Mouse (Mus musculus): ENCODE results near the gene Olfr502. TPM values are rescaled to one million over a fixed set of nuclear protein-coding genes. Genes with fewer than 3 reads are reported as not detected.
"Not testable (repeated sequence)": the region's sequence is repeated elsewhere in the genome, so short reads cannot be mapped to it uniquely, and the experiment has no call there.

Gene Olfr502
- not detected in 2 replicates for total RNA-seq (2017)

DNA sequence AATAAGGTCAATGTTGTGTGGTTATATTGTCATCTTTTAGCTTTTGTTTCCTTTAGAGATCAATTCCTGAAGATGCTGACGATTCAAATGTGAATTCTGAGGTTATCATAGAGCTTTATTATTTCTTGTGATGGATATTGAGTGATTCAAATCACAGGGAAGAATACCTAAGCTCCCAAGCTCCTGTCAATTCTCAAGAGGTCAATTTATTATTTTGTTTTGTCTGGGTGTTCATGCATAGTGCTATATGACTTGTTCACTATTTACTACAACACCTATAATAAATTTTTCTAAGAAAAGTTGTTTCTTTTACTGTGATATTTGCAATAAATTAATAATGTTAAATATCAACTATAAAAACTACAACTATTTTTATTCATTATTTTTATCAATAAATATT lies at the start of gene Olfr502:
TSS of gene Olfr502 (minus strand) at position 101 of the 400 bp plus-strand sequence.
- no peak for ATAC-seq (replicated peaks in 1 of 2; ENCODE audit: insufficient read depth in 1 of 2, low FRiP score in 2 of 2, low TSS enrichment in 1 of 2, low read depth in 1 of 2, poor library complexity in 2 of 2, severe bottlenecking in 2 of 2)

DNA sequence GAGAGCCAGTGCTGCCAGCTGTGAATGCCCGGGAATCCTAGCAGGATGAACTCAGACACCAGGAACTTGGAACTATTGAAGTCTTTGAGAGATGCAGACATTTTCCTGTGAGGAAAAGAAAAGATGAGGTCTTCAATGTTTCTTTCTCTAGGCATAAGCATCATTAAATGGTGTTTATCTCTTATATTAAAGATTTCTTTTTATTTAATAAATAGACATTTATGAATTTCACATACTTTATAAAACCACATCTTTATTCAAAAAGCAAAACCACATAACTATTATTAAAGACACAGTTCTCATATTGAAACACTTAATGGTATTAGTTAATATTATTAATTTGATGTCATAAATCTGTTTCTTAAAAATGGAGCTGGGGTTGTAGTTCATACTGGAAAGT lies 40.8 kb upstream of the Olfr502 start, which contains the start of gene Olfr504:
TSS of gene Olfr504 (minus strand) at position 101 of the 400 bp plus-strand sequence.
- ATAC-seq (replicated peaks in 1 of 2; ENCODE audit: insufficient read depth in 1 of 2, low FRiP score in 2 of 2, low TSS enrichment in 1 of 2, low read depth in 1 of 2, poor library complexity in 2 of 2, severe bottlenecking in 2 of 2) = no peak

DNA sequence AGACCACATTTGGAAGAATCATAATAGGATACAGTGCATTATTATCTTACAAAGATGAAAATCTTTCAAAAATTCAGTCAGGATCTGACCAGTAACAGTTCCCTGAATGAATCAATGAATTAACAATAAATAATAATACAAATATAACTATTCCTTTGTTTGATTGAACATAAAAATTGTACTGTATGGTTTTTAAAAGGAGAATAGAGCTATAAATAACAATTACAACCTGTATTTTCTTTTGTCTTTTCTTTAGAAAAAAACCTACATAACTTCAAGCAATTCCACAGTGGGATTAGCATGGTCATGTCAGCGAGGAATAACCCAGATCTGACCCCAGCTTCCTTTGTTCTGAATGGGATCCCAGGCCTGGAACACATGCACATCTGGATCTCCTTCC lies 19.4 kb upstream of the Olfr502 start, which contains the start of gene Olfr503:
TSS of gene Olfr503 (plus strand) at position 301 of the 400 bp plus-strand sequence.
- ATAC-seq (replicated peaks in 1 of 2; ENCODE audit: insufficient read depth in 1 of 2, low FRiP score in 2 of 2, low TSS enrichment in 1 of 2, low read depth in 1 of 2, poor library complexity in 2 of 2, severe bottlenecking in 2 of 2) = not testable (repeated sequence)

DNA sequence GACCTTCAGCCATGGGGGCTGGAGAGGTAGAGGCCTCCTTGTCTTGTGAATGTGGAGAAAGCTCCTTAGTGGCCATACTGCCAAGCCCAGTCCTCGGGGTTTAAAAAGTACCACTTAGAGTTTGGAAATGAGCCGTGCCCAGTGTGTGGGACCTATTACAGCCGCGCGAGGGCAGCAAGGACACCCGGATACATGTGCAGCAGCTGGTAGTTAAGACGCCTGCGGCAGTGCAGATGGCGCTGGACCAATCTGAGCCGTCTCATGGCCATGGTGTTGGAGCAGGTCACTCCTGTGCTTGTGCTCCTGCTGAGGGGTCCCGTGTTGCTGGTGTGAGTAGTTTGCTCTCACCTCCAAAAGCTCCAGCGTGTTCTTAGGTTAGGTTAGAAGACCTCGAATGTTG lies 17.6 kb upstream of the Olfr502 start:
- no peak for ATAC-seq (replicated peaks in 1 of 2; ENCODE audit: insufficient read depth in 1 of 2, low FRiP score in 2 of 2, low TSS enrichment in 1 of 2, low read depth in 1 of 2, poor library complexity in 2 of 2, severe bottlenecking in 2 of 2)

Other genes with a start within 250 kb of the Olfr502 start
- not detected in 2 replicates for gene Olfr490, start 236.1 kb downstream of the Olfr502 start, total RNA-seq (2017)
- gene Olfr491, start 211.6 kb downstream of the Olfr502 start, total RNA-seq (2017) = not detected in 2 replicates
- not detected in 2 replicates for gene Olfr492, start 201.4 kb downstream of the Olfr502 start, total RNA-seq (2017)
- not detected in 2 replicates for gene Olfr493, start 178.1 kb downstream of the Olfr502 start, total RNA-seq (2017)
- gene Olfr494, start 159.7 kb downstream of the Olfr502 start, total RNA-seq (2017) = not detected in 2 replicates
- not detected in 2 replicates for gene Olfr495, start 131.9 kb downstream of the Olfr502 start, total RNA-seq (2017)
- gene Olfr497, start 104.6 kb downstream of the Olfr502 start, total RNA-seq (2017) = not detected in 2 replicates
- not detected in 2 replicates for gene Olfr498, start 59.7 kb downstream of the Olfr502 start, total RNA-seq (2017)
- gene Olfr503, start 19.5 kb upstream of the Olfr502 start, total RNA-seq (2017) = not detected in 2 replicates
- not detected in 2 replicates for gene Olfr504, start 40.7 kb upstream of the Olfr502 start, total RNA-seq (2017)
- gene Olfr506, start 85.7 kb upstream of the Olfr502 start, total RNA-seq (2017) = not detected in 2 replicates
- not detected in 2 replicates for gene Olfr507, start 96.7 kb upstream of the Olfr502 start, total RNA-seq (2017)
- gene Olfr508, start 104.9 kb upstream of the Olfr502 start, total RNA-seq (2017) = not detected in 2 replicates
- gene Olfr509, start 126.8 kb upstream of the Olfr502 start, total RNA-seq (2017) = not detected in 2 replicates
- not detected in 2 replicates for gene Olfr510, start 141.4 kb upstream of the Olfr502 start, total RNA-seq (2017)
- not detected in 2 replicates for gene Olfr512, start 188.3 kb upstream of the Olfr502 start, total RNA-seq (2017)
- not detected in 2 replicates for gene Olfr513, start 225.9 kb upstream of the Olfr502 start, total RNA-seq (2017)